Mouse (Mus musculus): ENCODE results near the gene Tfpt.
"Not testable (repeated sequence)": the region's sequence is repeated elsewhere in the genome, so short reads cannot be mapped to it uniquely, and the experiment has no call there.

Gene Tfpt

DNA sequence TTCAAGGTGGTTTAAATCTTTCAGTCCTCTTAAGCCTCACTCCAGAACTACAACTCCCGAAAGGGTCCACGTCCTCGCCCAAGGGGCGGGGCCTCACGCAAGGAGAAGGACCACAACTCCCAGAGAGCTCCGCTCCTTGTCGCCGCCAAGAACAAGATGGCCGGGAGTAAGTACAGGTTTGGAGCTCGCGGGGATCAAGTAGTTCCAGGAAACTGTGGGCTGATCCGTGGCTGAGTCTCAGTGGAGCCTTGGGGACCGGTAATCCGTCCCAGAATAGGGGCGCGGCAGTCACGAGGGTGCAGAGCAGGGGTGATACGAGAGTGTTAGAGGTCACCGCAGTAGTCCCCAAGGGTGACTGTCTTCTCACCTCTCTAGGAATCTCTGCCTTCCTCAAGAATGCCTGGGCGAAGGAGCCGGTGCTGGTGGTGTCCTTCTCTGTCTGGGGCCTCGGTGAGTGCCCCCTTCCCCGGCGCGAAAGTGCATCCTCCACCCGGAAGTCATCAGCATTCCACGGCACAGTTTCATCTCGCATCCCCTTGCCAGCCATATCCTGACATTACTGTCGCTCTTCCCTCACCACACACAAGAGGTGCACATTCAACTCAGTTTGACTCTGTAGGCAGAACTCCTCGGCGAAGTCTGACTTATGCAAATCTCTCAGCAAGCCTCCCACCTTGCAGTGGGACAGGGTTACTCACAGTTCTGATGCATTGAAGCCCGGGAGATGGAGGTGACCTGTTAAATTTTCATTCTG, 12.3 kb downstream of the Tfpt start, which contains the start of gene Ndufa3:
Gene Ndufa3 (plus strand): TSS at position 132 of the 754 bp plus-strand sequence.
- DNase-seq (ENCODE audit: low spot score in 2 of 2): peak; percentile 79 to 87

- DNase-seq (ENCODE audit: low spot score in 2 of 2): no peak
Measured at GRCm38 (mm10) chr7:3616389-3617241, 13.1 kb downstream of the Tfpt start.

GRCm38 (mm10) chr7:3616057-3616388, 13.7 kb downstream of the Tfpt start, which contains the start of gene Oscar:
Gene Oscar (minus strand): TSS chr7:3616157.
- no peak for DNase-seq (ENCODE audit: low spot score in 2 of 2)

DNA sequence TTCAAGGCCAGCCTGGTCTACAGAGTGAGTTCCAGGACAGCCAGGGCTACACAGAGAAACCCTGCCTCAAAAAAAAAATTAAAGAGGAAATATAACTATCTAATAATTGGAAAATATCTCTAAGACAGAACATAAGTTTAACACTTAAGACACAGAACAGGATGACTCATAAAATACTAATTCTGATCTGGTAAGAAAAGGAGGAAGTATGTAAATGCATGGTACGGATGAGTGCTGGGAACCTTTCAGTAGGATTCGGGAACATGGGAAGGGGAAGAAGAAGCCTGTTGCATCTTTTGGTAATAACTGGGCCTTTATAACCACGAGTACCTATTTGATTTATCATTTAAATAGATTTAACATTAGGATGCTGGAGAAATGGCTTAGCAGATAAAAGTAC, 15.7 kb downstream of the Tfpt start:
- no peak for DNase-seq (ENCODE audit: low spot score in 2 of 2)

GRCm38 (mm10) chr7:3611006-3611405, 18.7 kb downstream of the Tfpt start:
- no peak for DNase-seq (ENCODE audit: low spot score in 2 of 2)

DNA sequence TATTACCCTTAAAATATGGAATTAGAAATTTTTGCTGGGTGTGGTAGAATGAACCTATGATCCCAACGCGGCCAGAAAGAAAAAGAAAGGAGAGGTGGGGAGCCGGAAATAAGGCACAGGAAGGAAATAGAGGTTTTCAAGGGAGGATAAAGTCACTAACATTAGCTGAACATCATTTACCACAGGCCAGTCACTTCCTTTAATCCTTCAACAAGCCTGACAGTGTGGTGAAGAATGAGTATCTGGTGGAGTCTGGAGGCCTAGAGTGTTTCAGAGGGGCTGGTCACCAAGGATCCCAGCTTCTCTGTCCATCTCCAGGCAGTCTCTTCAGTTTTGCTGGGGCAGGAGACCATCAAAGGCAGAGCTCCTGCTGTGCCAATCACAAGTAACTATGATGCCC, 19.3 kb downstream of the Tfpt start:
- no peak for DNase-seq (ENCODE audit: low spot score in 2 of 2)

DNA sequence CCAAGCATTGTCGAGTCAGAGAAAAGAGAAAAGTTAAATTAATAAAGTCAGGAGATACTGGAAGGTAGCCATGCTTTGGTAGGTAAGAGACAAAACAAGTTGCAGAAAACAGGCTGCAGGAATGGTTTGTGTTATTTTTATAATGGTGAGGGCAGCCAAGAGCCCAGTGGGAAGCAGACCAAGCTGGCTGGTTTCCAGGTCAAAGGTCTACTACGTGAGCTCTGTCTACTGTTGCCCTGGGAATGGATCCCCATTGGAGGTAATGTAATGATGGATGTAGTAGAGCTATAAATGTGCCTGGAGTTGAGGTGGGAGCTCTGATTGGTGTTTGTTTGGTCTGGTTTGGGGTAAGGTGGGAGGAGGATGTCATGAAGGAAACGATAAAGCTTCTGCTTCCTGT, 20.6 kb downstream of the Tfpt start:
- DNase-seq (ENCODE audit: low spot score in 2 of 2): no peak

DNA sequence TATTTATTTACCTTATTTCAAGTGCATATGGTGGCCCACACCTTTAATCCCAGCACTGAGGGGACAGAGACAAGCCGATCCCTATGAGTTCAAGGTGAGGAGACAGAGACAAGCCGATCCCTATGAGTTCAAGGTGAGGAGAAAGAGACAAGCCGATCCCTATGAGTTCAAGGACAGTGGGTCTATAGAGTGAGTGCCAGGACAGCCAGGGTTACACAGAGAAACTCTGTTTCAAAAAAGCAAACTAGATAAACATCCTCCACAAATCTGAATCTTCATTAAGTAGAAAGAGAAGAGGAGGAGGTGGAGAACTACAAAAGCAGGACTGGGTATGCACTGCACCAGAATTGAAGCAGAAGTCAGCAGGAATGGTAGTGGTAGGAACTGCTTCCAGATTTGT, 21.1 kb downstream of the Tfpt start:
- no peak for DNase-seq (ENCODE audit: low spot score in 2 of 2)

DNA sequence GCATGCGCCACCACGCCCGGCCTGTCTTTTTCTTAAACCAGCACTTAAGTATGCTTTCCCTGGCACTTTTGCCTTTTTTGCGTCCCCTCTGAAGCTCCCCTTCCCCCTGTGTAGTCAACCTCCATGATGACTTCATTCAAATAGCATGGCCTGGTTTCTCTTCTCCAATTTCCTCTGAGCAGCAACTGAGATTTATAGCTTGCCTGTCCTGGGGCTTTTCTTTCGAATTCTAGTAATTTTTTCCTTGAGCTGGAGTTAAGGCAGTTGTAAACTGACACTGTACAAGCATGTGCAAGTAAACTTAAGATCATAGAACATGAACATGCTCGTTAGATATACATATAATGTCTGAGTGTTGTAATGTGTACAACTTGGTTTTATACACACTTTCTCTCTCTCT, 22.3 kb downstream of the Tfpt start:
- DNase-seq (ENCODE audit: low spot score in 2 of 2): no peak

DNA sequence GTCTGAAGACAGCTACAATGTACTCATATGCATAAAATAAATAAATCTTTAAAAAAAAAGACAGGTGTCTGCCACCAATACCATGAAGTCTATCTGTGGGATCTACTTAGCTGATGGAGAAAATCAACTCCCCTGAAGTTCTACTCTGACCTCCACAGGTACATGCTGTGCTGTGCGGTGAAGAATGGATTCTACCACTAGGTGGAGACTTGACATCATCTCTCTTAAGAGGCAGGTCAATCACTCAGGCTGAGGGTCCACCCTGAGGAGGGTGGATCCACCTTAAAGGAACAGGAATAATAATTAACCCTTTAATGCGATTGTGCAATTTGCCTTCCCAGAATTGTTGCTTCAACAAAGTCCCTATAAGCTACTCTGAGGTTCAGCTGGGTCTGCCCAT, 22.9 kb downstream of the Tfpt start:
- no peak for DNase-seq (ENCODE audit: low spot score in 2 of 2)

GRCm38 (mm10) chr7:3601119-3601518, 28.6 kb downstream of the Tfpt start:
- peak in 1 of 2 experiments; percentile 33 for DNase-seq (ENCODE audit: low spot score in 2 of 2)

GRCm38 (mm10) chr7:3597755-3598154, 32.0 kb downstream of the Tfpt start:
- not testable (repeated sequence) for DNase-seq (ENCODE audit: low spot score in 2 of 2)

- no peak for DNase-seq (ENCODE audit: low spot score in 2 of 2)
Measured at GRCm38 (mm10) chr7:3595146-3595545, 34.6 kb downstream of the Tfpt start.

GRCm38 (mm10) chr7:3594686-3595085, 35.0 kb downstream of the Tfpt start:
- no peak for DNase-seq (ENCODE audit: low spot score in 2 of 2)

GRCm38 (mm10) chr7:3593855-3594254, 35.9 kb downstream of the Tfpt start:
- DNase-seq (ENCODE audit: low spot score in 2 of 2): no peak

DNA sequence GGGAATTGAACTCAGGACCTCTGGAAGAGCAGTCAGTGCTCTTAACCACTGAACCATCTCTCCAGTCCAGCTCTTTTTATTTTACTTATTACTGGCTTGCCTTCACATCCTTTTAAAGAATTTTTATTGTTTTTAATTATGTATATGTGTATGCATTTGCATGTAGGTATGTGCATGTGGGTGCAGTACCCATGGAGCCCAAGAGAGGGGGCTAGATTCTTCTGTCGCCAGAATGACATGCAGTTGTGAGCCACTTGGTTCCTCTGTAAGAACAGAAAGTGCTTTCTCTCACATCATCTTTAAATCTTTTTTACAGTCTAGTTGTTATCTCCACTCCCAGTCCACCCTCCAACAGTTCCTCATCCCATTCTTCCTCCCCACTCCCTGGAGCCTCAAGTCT, 38.2 kb downstream of the Tfpt start:
- no peak for DNase-seq (ENCODE audit: low spot score in 2 of 2)

DNA sequence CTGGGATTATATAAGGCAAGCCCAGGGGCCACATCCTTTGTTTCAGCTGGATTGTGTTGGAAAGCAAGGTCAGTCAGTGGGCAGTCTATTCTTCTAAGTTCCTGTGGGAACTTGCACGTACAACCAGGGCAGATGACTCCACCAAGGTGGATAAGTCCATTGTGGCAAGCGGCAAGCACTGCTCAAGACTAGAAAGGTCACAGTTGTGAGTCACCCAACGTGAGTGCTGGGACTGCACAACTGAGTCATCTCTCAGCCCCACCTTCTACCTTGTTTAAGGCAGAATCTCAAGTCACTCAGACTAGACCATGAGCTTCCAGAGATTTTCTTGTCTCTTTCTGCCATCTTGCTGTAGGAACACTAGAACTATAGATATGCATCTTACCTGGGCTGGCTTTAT, 39.2 kb downstream of the Tfpt start:
- DNase-seq (ENCODE audit: low spot score in 2 of 2): no peak

GRCm38 (mm10) chr7:3587292-3587691, 42.4 kb downstream of the Tfpt start:
- no peak for DNase-seq (ENCODE audit: low spot score in 2 of 2)

DNA sequence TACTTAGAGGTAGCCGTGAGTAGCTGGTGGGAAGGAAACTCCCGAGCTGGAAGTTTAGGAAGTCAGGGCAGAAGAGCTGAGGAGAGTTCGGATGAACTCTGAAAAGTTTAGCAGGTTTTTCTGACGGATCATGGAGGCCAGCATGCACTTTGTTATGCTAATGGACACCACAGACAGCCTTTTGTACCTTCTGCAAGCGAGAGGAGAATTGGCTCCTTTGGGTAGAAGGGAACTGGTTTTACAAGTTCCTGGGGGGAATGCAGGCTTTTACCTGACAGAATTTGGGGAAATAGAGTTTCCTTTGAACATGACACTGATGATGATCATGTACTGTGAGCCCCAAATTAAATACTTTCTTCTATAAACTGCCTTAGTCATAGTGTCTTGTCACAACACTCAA, 43.5 kb downstream of the Tfpt start:
- DNase-seq (ENCODE audit: low spot score in 2 of 2): no peak

DNA sequence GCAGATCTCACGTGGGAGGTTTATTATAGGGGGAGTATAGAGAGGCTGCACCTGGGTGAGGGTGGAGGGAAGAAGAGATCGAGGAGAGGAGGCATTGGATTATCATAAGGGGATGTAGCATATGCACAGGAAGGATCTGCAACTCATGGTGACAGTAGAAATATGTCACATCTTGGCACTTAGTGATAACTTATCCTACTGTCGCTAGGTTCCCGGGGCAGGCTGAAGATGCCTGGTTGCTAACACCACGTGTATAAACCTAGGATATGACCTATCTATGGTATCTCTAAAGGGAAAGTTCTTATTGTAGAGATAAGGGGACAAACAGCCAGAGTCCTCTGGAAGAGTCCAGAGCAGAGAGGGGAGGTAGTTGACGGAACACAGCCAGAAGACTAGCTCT, 44.0 kb downstream of the Tfpt start:
- no peak for DNase-seq (ENCODE audit: low spot score in 2 of 2)

GRCm38 (mm10) chr7:3580029-3580428, 49.7 kb downstream of the Tfpt start:
- no peak for DNase-seq (ENCODE audit: low spot score in 2 of 2)

DNA sequence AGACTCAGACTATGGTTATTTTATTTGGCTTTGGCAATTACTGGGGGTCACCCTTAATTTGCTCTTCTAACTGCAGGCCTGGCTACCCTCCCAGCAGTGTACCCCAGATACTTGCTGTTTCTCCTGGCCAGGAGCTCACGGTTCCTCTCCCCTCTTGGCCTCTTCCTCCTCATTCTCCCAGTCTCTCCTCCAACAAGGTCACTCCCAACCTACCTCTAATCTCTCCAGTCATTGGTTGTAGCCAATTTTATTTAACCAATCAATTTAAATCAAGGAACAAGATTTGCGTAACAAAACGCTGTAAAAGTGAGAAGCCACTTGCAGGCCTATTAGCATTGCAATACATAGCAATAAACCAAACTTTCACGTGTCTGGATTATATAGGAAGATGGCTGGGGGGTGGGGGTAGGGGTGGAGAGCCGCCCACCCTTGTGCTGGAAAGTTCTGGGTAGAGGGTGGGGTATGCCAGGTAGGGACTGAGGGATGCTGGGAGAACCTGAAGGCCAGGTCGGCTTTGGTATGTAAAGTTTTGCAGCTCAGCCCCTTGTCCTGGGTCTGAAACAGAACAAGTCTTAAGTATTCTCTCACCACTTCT, 50.7 kb downstream of the Tfpt start:
- no peak for DNase-seq (ENCODE audit: low spot score in 2 of 2)

DNA sequence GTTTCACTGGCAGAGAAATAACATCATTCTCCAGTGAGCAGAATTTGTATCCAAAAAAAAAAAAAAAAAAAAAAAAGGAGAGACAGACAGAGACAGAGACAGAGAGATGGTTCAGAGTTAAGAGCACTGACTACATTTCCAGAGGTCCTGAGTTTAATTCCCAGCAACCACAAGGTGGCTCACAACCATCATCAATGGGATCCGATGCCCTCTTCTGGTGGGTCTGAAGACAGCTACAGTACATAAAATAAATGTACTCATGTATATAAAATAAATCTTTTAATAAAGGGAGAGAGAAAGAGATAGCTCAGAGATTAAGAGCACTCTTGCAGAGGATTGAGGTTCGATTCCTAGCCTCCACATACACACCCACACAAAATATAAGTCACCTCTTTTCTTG, 51.5 kb downstream of the Tfpt start:
- no peak for DNase-seq (ENCODE audit: low spot score in 2 of 2)
